Mouse (Mus musculus): ENCODE results near the gene Pgam5.

- TF ChIP-seq CTCF (IDR thresholded peaks at IDR 0.05; ENCODE audit: borderline replicate concordance, insufficient read depth, low read length), result no peak
- TF ChIP-seq POLR2A (IDR thresholded peaks at IDR 0.05; ENCODE audit: low read depth, low read length), result no peak
Observed at GRCm38 (mm10) chr5:110281984-110282383, 12.3 kb upstream of the Pgam5 start.
